Mouse (Mus musculus): ENCODE results near the gene Hist1h2ae.
A peak's percentile ranks its signal among the peaks of the same experiment; 100 is the strongest.
"Not testable (repeated sequence)": the region's sequence is repeated elsewhere in the genome, so short reads cannot be mapped to it uniquely, and the experiment has no call there.

The Hist1h2ae gene

GRCm38 (mm10) chr13:23561531-23561882 is 9.5 kb downstream of the Hist1h2ae start:
- not testable (repeated sequence) for DNase-seq

GRCm38 (mm10) chr13:23560699-23561098 is 10.3 kb downstream of the Hist1h2ae start:
- not testable (repeated sequence) for DNase-seq

- no peak for DNase-seq
These were observed 14.1 kb downstream of the Hist1h2ae start for GRCm38 (mm10) chr13:23556906-23557305.

GRCm38 (mm10) chr13:23555839-23556416 is 15.1 kb downstream of the Hist1h2ae start:
- DNase-seq = peak; percentile 48

- peak; percentile 58 for DNase-seq
These were observed 15.8 kb downstream of the Hist1h2ae start for GRCm38 (mm10) chr13:23554925-23555838.

GRCm38 (mm10) chr13:23554393-23554792 is 16.6 kb downstream of the Hist1h2ae start:
- no peak for DNase-seq

GRCm38 (mm10) chr13:23552962-23553361 is 18.1 kb downstream of the Hist1h2ae start, which contains the start of gene Hist1h1d:
Gene Hist1h1d (plus strand): TSS chr13:23553262.
- DNase-seq = no peak

GRCm38 (mm10) chr13:23551931-23552914 is 18.8 kb downstream of the Hist1h2ae start:
- DNase-seq = no peak

GRCm38 (mm10) chr13:23551146-23551834 is 19.7 kb downstream of the Hist1h2ae start, which contains the start of gene Hist1h4f:
Gene Hist1h4f (minus strand): TSS chr13:23551648.
- DNase-seq = peak; percentile 74

GRCm38 (mm10) chr13:23550761-23551145 is 20.3 kb downstream of the Hist1h2ae start:
- no peak for DNase-seq

GRCm38 (mm10) chr13:23546694-23547093 is 24.3 kb downstream of the Hist1h2ae start:
- no peak for DNase-seq

- DNase-seq = peak; percentile 25
These were observed 26.3 kb downstream of the Hist1h2ae start for GRCm38 (mm10) chr13:23544787-23545120.

- DNase-seq = peak; percentile 70
These were observed 26.8 kb downstream of the Hist1h2ae start, which contains the start of gene Hist1h3f for GRCm38 (mm10) chr13:23543965-23544786. Gene Hist1h3f (plus strand): TSS chr13:23544052.

- peak; percentile 55 for DNase-seq
These were observed 27.9 kb downstream of the Hist1h2ae start, which contains the start of gene Hist1h2bh for GRCm38 (mm10) chr13:23542999-23543607. Gene Hist1h2bh (minus strand): TSS chr13:23543392.

GRCm38 (mm10) chr13:23542225-23542980 is 28.6 kb downstream of the Hist1h2ae start:
- DNase-seq = not testable (repeated sequence)

- DNase-seq = no peak
These were observed 29.5 kb downstream of the Hist1h2ae start for GRCm38 (mm10) chr13:23541497-23541896.

GRCm38 (mm10) chr13:23539821-23540220 is 31.2 kb downstream of the Hist1h2ae start:
- not testable (repeated sequence) for DNase-seq

GRCm38 (mm10) chr13:23538249-23538648 is 32.8 kb downstream of the Hist1h2ae start:
- DNase-seq = no peak

- no peak for DNase-seq
These were observed 33.9 kb downstream of the Hist1h2ae start for GRCm38 (mm10) chr13:23537006-23537710.
